Mouse (Mus musculus) forebrain, embryonic 11.5 days (tissue): ENCODE data around the gene Atoh1. TPM values are rescaled to one million over a fixed set of nuclear protein-coding genes. Genes with fewer than 3 reads are reported as not detected.

Source experiments
- ATAC-seq: fragments of 200-750 bp; cut with Nextera tagmentation; replicated peaks from 2 replicates; pipeline ENCODE4 v1.8.0; 2017; ENCODE audit warnings: moderate TSS enrichment; ENCODE audit not compliant: low FRiP score
- DNase-seq: peaks from one replicate; pipeline ENCODE4 v3.0.0-alpha.2; 2017; ENCODE audit warnings: low spot score
- H3K27ac ChIP-seq: fragments of 300-500 bp; sonication (generic); 2 replicates; pipeline ENCODE4 v1.5.1; 2014; ENCODE audit warnings: low read depth, low read length
- H3K27me3 ChIP-seq: fragments of 300-500 bp; sonication (generic); 2 replicates; pipeline ENCODE4 v1.6.1; 2014; ENCODE audit warnings: mild to moderate bottlenecking, low read length, mixed read lengths; ENCODE audit not compliant: control insufficient read depth, insufficient read depth
- H3K36me3 ChIP-seq: fragments of 300-500 bp; sonication (generic); 2 replicates; pipeline ENCODE4 v1.6.1; 2014; ENCODE audit warnings: mild to moderate bottlenecking, low read length, moderate library complexity, mixed read lengths; ENCODE audit not compliant: control insufficient read depth, insufficient read depth
- H3K4me1 ChIP-seq: fragments of 300-500 bp; sonication (generic); replicated peaks from 2 replicates; pipeline ENCODE4 v1.6.1; 2014; ENCODE audit warnings: low read length, mixed read lengths; ENCODE audit not compliant: control insufficient read depth, insufficient read depth
- H3K4me2 ChIP-seq: fragments of 300-500 bp; sonication (generic); 2 replicates; pipeline ENCODE4 v1.6.1; 2014; ENCODE audit warnings: low read depth, mild to moderate bottlenecking, low read length, moderate library complexity, mixed read lengths; ENCODE audit not compliant: severe bottlenecking
- H3K4me3 ChIP-seq: fragments of 300-500 bp; sonication (generic); 2 replicates; pipeline ENCODE4 v1.5.1; 2014; ENCODE audit warnings: low read depth, low read length
- H3K9ac ChIP-seq: fragments of 300-500 bp; sonication (generic); 2 replicates; pipeline ENCODE4 v1.6.1; 2014; ENCODE audit warnings: low read length
- H3K9me3 ChIP-seq: fragments of 300-500 bp; sonication (generic); 2 replicates; pipeline ENCODE4 v1.6.1; 2016; ENCODE audit warnings: low read length, mixed read lengths; ENCODE audit not compliant: control insufficient read depth
- WGBS: fragments of 180-500 bp; shearing (Covaris S2); extraction: QIAGEN DNeasy Blood & Tissue Kit; methylation state at CpG from one replicate; pipeline ENCODE4 v1.1.7; 2014; 5-methylcytosine and 5-hydroxymethylcytosine counted together
- polyA plus RNA-seq: library from polyadenylated mRNA; unstranded; fragments of >200 nt; fragmentation: Nextera tagmentation; extraction: Ambion mirVana; gene quantifications from 2 replicates; pipeline ENCODE4 v1.2.1, GENCODE M21; 2014

Gene Atoh1
- polyA plus RNA-seq, 1 experiment from 2014 or later, result not detected

DNA sequence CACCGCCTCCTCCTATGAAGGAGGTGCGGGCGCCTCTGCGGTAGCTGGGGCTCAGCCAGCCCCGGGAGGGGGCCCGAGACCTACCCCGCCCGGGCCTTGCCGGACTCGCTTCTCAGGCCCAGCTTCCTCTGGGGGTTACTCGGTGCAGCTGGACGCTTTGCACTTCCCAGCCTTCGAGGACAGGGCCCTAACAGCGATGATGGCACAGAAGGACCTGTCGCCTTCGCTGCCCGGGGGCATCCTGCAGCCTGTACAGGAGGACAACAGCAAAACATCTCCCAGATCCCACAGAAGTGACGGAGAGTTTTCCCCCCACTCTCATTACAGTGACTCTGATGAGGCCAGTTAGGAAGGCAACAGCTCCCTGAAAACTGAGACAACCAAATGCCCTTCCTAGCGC, 1.1 kb downstream of the Atoh1 start:
- under 1% methylated on average over 19 of the region's 19 CpGs for WGBS
- H3K4me2 ChIP-seq, result peak overlapping the region; percentile 55
- H3K4me1 ChIP-seq, result peaks cover 14% of the 10 kb centered on the region
- no peaks in the 10 kb centered on the region for H3K36me3 ChIP-seq
- ATAC-seq (peak; percentile 2; the same call in 1 of the 2 replicates), DNase-seq (no peak)
- peaks cover 72% of the 10 kb centered on the region for H3K27me3 ChIP-seq
- peak overlapping the region; percentile 35 for H3K4me3 ChIP-seq
- no peak overlapping the region for H3K9ac ChIP-seq
- no peaks in the 10 kb centered on the region for H3K9me3 ChIP-seq
- H3K27ac ChIP-seq, result no peak overlapping the region

DNA sequence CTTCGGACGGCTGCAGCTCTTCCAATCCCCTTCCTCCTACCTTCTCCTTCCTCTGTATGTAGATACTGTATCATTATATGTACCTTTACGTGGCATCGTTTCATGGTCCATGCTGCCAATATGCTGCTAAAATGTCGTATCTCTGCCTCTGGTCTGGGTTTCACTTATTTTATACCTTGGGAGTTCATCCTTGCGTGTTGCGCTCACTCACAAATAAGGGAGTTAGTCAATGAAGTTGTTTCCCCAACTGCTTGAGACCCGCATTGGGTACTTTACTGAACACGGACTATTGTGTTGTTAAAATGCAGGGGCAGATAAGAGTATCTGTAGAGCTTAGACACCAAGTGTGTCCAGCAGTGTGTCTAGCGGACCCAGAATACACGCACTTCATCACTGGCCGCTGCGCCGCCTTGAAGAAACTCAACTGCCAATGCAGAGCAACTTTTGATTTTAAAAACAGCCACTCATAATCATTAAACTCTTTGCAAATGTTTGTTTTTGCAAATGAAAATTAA, 1.6 kb downstream of the Atoh1 start:
- H3K4me1 ChIP-seq, result peaks cover 14% of the 10 kb centered on the region
- no peak overlapping the region; the same call in 1 of the 2 replicates for H3K4me2 ChIP-seq
- no peak overlapping the region for H3K27ac ChIP-seq
- WGBS, result 2% methylated on average over 14 of the region's 14 CpGs
- no peak overlapping the region for H3K4me3 ChIP-seq
- H3K9ac ChIP-seq, result no peak overlapping the region
- no peaks in the 10 kb centered on the region for H3K9me3 ChIP-seq
- DNase-seq (no peak), ATAC-seq (no peak)
- H3K36me3 ChIP-seq, result no peaks in the 10 kb centered on the region
- peaks cover 77% of the 10 kb centered on the region for H3K27me3 ChIP-seq

DNA sequence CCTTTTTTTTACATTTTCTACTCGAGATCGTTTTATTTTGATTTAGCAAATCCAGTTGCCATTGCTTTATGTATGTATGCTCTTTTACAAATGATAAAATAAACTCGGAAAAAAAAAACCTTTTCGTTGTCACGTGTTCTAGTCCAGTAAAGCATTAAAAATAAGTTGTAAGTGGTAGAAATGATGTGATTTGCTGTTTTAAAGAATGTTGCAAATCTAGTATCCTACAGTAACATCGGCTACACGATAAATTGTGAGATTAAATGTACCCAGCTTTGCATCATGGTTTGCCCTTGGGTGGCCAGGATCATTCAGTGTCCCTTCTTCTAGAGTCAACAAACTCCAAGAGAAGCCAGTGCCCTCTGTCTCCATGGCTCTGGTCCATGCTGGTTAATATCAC, 2.2 kb downstream of the Atoh1 start:
- no peak overlapping the region for H3K4me2 ChIP-seq
- WGBS, result 8% methylated on average over 7 of the region's 7 CpGs
- ATAC-seq (no peak), DNase-seq (no peak)
- peaks cover 14% of the 10 kb centered on the region for H3K4me1 ChIP-seq
- no peak overlapping the region for H3K27ac ChIP-seq
- no peak overlapping the region for H3K9ac ChIP-seq
- no peaks in the 10 kb centered on the region for H3K36me3 ChIP-seq
- H3K9me3 ChIP-seq, result no peaks in the 10 kb centered on the region
- peaks cover 81% of the 10 kb centered on the region for H3K27me3 ChIP-seq
- no peak overlapping the region for H3K4me3 ChIP-seq

DNA sequence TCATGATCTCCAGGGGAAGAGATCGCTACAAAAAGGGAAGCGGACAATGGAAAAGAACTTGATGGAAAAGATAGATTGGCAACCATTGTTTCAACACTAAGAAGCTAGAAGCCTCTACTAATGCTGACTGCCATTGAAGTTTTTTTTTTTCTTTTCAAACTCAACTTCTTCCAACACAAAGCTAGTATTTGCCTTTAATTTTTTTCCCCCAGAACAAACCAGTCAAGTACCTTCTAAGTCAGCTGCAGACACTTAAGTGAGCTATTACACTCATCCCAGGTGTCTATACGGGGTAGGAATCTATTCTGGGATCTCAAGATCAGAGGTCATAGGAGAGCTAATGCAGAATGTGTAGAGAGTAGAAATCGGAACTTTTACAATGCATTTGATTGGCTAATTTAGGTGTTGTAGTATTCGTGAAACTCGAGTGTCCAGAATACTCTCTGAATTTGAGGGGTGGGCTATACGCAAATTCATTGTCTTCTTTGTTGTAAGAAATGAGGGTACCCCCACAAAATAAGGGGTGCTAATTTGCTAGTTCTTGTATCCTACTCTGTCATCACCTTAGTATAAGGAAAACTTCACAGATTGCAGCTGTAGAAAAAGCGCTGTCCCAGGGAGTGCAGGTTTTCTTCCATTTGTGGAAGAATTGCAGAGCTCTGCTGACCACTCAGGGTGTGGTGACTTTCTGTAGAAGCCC, 2.8 kb downstream of the Atoh1 start:
- Histone ChIP-seq H3K27ac (no peak overlapping the region), H3K9me3 (no peaks in the 10 kb centered on the region), H3K9ac (no peak overlapping the region), H3K4me1 (peaks cover 14% of the 10 kb centered on the region), H3K4me2 (no peak overlapping the region), H3K27me3 (peaks cover 84% of the 10 kb centered on the region), H3K4me3 (no peak overlapping the region), H3K36me3 (no peaks in the 10 kb centered on the region)
- 2% methylated on average over 8 of the region's 8 CpGs for WGBS
- no peak for DNase-seq
- ATAC-seq, result no peak

DNA sequence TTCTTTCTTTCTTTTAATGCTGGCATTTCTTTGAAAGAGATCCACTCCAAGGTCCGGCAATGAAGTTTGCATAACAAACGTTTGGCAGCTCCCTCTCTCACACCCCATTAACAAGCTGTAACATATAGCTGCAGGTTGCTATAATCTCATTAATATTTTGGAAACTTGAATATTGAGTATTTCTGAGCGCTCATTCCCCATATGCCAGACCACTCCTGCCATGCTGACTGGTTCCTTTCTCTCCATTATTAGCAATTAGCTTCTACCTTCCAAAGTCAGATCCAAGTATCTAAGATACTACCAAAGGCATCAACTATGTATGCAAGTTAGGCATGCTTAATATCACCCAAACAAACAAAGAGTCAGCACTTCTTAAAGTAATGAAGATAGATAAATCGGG, 4.4 kb downstream of the Atoh1 start:
- DNase-seq, result no peak
- H3K27ac ChIP-seq, result no peak overlapping the region
- under 1% methylated on average over 4 of the region's 4 CpGs for WGBS
- H3K4me1 ChIP-seq, result peaks cover 10% of the 10 kb centered on the region
- H3K4me2 ChIP-seq, result no peak overlapping the region
- ATAC-seq, result no peak
- no peak overlapping the region for H3K9ac ChIP-seq
- H3K4me3 ChIP-seq, result no peak overlapping the region
- peaks cover 72% of the 10 kb centered on the region for H3K27me3 ChIP-seq
- no peaks in the 10 kb centered on the region for H3K36me3 ChIP-seq
- no peaks in the 10 kb centered on the region for H3K9me3 ChIP-seq

DNA sequence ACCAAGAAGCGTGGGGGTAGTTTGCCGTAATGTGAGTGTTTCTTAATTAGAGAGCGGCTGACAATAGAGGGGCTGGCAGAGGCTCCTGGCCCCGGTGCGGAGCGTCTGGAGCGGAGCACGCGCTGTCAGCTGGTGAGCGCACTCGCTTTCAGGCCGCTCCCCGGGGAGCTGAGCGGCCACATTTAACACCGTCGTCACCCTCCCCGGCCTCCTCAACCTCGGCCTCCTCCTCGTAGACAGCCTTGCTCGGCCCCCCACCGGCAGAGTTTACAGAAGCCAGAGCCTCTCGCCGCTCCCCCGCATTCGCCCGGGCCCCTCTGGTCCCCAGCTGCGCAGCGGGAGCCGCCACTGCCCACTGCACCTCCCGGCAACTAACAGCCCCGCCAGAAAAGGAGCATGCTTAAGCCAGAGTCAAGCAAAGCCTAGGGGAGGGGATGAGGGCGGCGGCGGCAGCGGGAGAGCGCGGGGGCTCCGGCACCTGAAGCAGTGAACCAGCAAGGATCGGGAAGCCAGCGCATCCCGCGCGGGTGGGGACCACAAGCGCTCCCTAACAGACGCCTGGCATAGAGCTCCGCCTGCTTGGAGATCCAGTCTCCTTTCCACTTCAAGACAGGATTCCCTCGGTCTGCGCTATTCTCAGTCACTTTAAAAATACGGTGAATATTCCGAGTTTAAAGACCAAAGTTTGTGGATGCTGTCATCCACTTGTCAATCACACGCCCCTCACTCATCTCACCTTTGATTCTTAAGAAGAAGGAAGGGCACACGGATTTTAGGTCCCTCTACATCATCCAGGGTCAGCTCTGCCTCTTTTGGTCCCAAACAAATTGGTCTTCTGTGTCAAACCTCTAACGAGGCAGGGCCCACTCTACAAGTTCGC, 5.8 kb downstream of the Atoh1 start:
- Histone ChIP-seq H3K4me2 (peak overlapping the region; percentile 90), H3K9ac (peak overlapping the region; percentile 35; the same call in 1 of the 2 replicates), H3K27me3 (peaks cover 63% of the 10 kb centered on the region), H3K9me3 (no peaks in the 10 kb centered on the region), H3K27ac (no peak overlapping the region), H3K4me3 (peak overlapping the region; percentile 44), H3K36me3 (no peaks in the 10 kb centered on the region), H3K4me1 (peaks cover 4% of the 10 kb centered on the region)
- ATAC-seq (peak; percentile 72), DNase-seq (peak; percentile 72)
- under 1% methylated on average over 54 of the region's 54 CpGs for WGBS

- Histone ChIP-seq H3K27me3 (peaks cover 50% of the 10 kb centered on the region), H3K4me2 (no peak overlapping the region), H3K4me1 (peaks cover 2% of the 10 kb centered on the region; the same call in 1 of the 2 replicates), H3K27ac (no peak overlapping the region), H3K36me3 (no peaks in the 10 kb centered on the region), H3K4me3 (no peak overlapping the region), H3K9ac (no peak overlapping the region), H3K9me3 (no peaks in the 10 kb centered on the region)
- no peak for ATAC-seq
- DNase-seq, result no peak
- 73% methylated on average over 4 of the region's 4 CpGs for WGBS
Observed at GRCm38 (mm10) chr6:64736317-64736716, 7.4 kb downstream of the Atoh1 start.

DNA sequence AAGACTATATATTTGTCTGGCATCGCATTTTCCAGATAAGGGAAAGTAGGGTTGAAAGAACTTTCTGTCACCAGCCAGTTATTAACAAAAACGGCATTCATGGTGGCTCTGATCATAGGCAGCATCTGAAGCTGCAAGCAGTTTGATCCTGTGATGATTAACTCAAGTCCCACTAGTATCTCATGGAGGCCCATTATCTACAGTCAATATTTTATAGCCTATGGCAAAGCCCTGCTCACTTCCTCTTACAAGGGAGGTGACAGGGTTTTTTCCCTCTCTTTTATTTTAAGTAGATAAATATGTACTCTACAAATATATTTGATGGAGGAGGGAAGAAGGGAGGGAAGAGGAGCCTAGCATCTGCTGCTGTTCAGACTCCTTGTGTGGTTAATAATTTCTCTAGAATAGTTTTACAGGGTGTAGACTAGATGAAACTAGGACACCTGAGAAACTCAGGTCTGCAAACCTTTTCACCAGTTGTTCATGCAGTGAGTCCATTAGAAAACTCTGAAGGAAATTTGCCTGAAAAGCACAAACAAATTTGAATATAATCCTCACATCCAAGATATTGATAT, 14.1 kb downstream of the Atoh1 start:
- Histone ChIP-seq H3K27me3 (no peaks in the 10 kb centered on the region), H3K4me2 (no peak overlapping the region), H3K4me1 (no peaks in the 10 kb centered on the region), H3K27ac (no peak overlapping the region), H3K9ac (no peak overlapping the region), H3K9me3 (no peaks in the 10 kb centered on the region), H3K36me3 (no peaks in the 10 kb centered on the region), H3K4me3 (no peak overlapping the region)
- DNase-seq (no peak), ATAC-seq (no peak)
- 82% methylated on average over 2 of the region's 2 CpGs for WGBS
